Mouse (Mus musculus): ENCODE measurements around the gene Slc22a23. TPM values are rescaled to one million over a fixed set of nuclear protein-coding genes. Genes with fewer than 3 reads are reported as not detected.

The Slc22a23 gene
- total and polyA plus RNA-seq, 3 experiments = 11.1 to 14.2 (median 12.2) TPM

GRCm38 (mm10) chr13:34269376-34269991 lies 75.5 kb downstream of the Slc22a23 start:
- TF ChIP-seq POLR2A (IDR thresholded peaks at IDR 0.05; ENCODE audit: insufficient read depth, low read depth, low read length) (no peak), EP300 (IDR thresholded peaks at IDR 0.05; ENCODE audit: insufficient read depth, low read depth, low read length) (no peak), CTCF (IDR thresholded peaks at IDR 0.05) (no peak)
- H3K27ac ChIP-seq = no peak overlapping the region

GRCm38 (mm10) chr13:34266942-34267660 lies 77.9 kb downstream of the Slc22a23 start:
- DNase-seq = no peak
- H3K4me3 ChIP-seq = no peak overlapping the region
- intact Hi-C loops (cut with DNase I) = no loop called here

More at GRCm38 (mm10) chr13:34269376-34269991, 75.5 kb downstream of the Slc22a23 start:
- intact Hi-C loops (cut with DNase I) = no loop called here
- H3K4me1 ChIP-seq (ENCODE audit: control insufficient read depth, insufficient read depth, low read length) = no peaks in the 10 kb centered on the region
- H3K9ac ChIP-seq (ENCODE audit: low read depth, low read length) = no peak overlapping the region
- WGBS = 74% methylated on average over 2 of the region's 2 CpGs
- H3K36me3 ChIP-seq (ENCODE audit: control insufficient read depth, insufficient read depth, low read length) = no peaks in the 10 kb centered on the region
- DNase-seq = no peak
- no peak overlapping the region for H3K4me3 ChIP-seq
- no peaks in the 10 kb centered on the region for H3K79me2 ChIP-seq (replicated peaks; ENCODE audit: control insufficient read depth, insufficient read depth, low read length)
- no peaks in the 10 kb centered on the region for H3K27me3 ChIP-seq (ENCODE audit: control insufficient read depth, insufficient read depth, low read length)

GRCm38 (mm10) chr13:34266067-34266466 lies 78.9 kb downstream of the Slc22a23 start:
- intact Hi-C loops (cut with DNase I) = no loop called here
- no peak for TF ChIP-seq POLR2A (IDR thresholded peaks at IDR 0.05; ENCODE audit: insufficient read depth, low read depth, low read length)
- TF ChIP-seq CTCF (IDR thresholded peaks at IDR 0.05) = no peak
- TF ChIP-seq EP300 (IDR thresholded peaks at IDR 0.05; ENCODE audit: insufficient read depth, low read depth, low read length) = no peak
- DNase-seq = no peak
- WGBS = 95% methylated on average over 8 of the region's 8 CpGs
- Histone ChIP-seq H3K27me3 (ENCODE audit: control insufficient read depth, insufficient read depth, low read length) (no peaks in the 10 kb centered on the region), H3K4me3 (no peak overlapping the region), H3K4me1 (ENCODE audit: control insufficient read depth, insufficient read depth, low read length) (no peaks in the 10 kb centered on the region), H3K79me2 (replicated peaks; ENCODE audit: control insufficient read depth, insufficient read depth, low read length) (no peaks in the 10 kb centered on the region), H3K27ac (no peak overlapping the region), H3K36me3 (ENCODE audit: control insufficient read depth, insufficient read depth, low read length) (no peaks in the 10 kb centered on the region), H3K9ac (ENCODE audit: low read depth, low read length) (no peak overlapping the region)

More at GRCm38 (mm10) chr13:34266942-34267660, 77.9 kb downstream of the Slc22a23 start:
- H3K27ac ChIP-seq = no peak overlapping the region
- H3K4me1 ChIP-seq (ENCODE audit: control insufficient read depth, insufficient read depth, low read length) = no peaks in the 10 kb centered on the region
- H3K27me3 ChIP-seq (ENCODE audit: control insufficient read depth, insufficient read depth, low read length) = no peaks in the 10 kb centered on the region
- H3K79me2 ChIP-seq (replicated peaks; ENCODE audit: control insufficient read depth, insufficient read depth, low read length) = no peaks in the 10 kb centered on the region
- no peak overlapping the region for H3K9ac ChIP-seq (ENCODE audit: low read depth, low read length)
- no peaks in the 10 kb centered on the region for H3K36me3 ChIP-seq (ENCODE audit: control insufficient read depth, insufficient read depth, low read length)
- TF ChIP-seq CTCF (IDR thresholded peaks at IDR 0.05) (no peak), EP300 (IDR thresholded peaks at IDR 0.05; ENCODE audit: insufficient read depth, low read depth, low read length) (no peak), POLR2A (IDR thresholded peaks at IDR 0.05; ENCODE audit: insufficient read depth, low read depth, low read length) (no peak)
- WGBS = 87% methylated on average over 8 of the region's 8 CpGs

- intact Hi-C loops (cut with DNase I) = no loop called here
- Histone ChIP-seq H3K9ac (ENCODE audit: low read depth, low read length) (no peak overlapping the region), H3K27me3 (ENCODE audit: control insufficient read depth, insufficient read depth, low read length) (no peaks in the 10 kb centered on the region), H3K4me3 (no peak overlapping the region), H3K27ac (no peak overlapping the region), H3K4me1 (ENCODE audit: control insufficient read depth, insufficient read depth, low read length) (no peaks in the 10 kb centered on the region), H3K36me3 (ENCODE audit: control insufficient read depth, insufficient read depth, low read length) (no peaks in the 10 kb centered on the region), H3K79me2 (replicated peaks; ENCODE audit: control insufficient read depth, insufficient read depth, low read length) (no peaks in the 10 kb centered on the region)
- no peak for DNase-seq
- no peak for TF ChIP-seq POLR2A (IDR thresholded peaks at IDR 0.05; ENCODE audit: insufficient read depth, low read depth, low read length)
- TF ChIP-seq EP300 (IDR thresholded peaks at IDR 0.05; ENCODE audit: insufficient read depth, low read depth, low read length) = no peak
- no peak for TF ChIP-seq CTCF (IDR thresholded peaks at IDR 0.05)
- WGBS = 66% methylated on average over 5 of the region's 5 CpGs
These were observed 79.4 kb downstream of the Slc22a23 start for GRCm38 (mm10) chr13:34265576-34265975.

GRCm38 (mm10) chr13:34265022-34265565 lies 79.9 kb downstream of the Slc22a23 start:
- no peak for DNase-seq
- H3K4me3 ChIP-seq = no peak overlapping the region
- no peaks in the 10 kb centered on the region for H3K27me3 ChIP-seq (ENCODE audit: control insufficient read depth, insufficient read depth, low read length)
- no peak for TF ChIP-seq POLR2A (IDR thresholded peaks at IDR 0.05; ENCODE audit: insufficient read depth, low read depth, low read length)
- TF ChIP-seq CTCF (IDR thresholded peaks at IDR 0.05) = no peak
- no peak for TF ChIP-seq EP300 (IDR thresholded peaks at IDR 0.05; ENCODE audit: insufficient read depth, low read depth, low read length)
- intact Hi-C loops (cut with DNase I) = no loop called here
- H3K27ac ChIP-seq = no peak overlapping the region
- H3K9ac ChIP-seq (ENCODE audit: low read depth, low read length) = no peak overlapping the region
- H3K36me3 ChIP-seq (ENCODE audit: control insufficient read depth, insufficient read depth, low read length) = no peaks in the 10 kb centered on the region
- WGBS = 88% methylated on average over 3 of the region's 3 CpGs
- H3K4me1 ChIP-seq (ENCODE audit: control insufficient read depth, insufficient read depth, low read length) = no peaks in the 10 kb centered on the region
- H3K79me2 ChIP-seq (replicated peaks; ENCODE audit: control insufficient read depth, insufficient read depth, low read length) = no peaks in the 10 kb centered on the region

GRCm38 (mm10) chr13:34264508-34264907 lies 80.5 kb downstream of the Slc22a23 start:
- DNase-seq = no peak
- H3K27me3 ChIP-seq (ENCODE audit: control insufficient read depth, insufficient read depth, low read length) = no peaks in the 10 kb centered on the region
- H3K4me1 ChIP-seq (ENCODE audit: control insufficient read depth, insufficient read depth, low read length) = no peaks in the 10 kb centered on the region
- no peak overlapping the region for H3K4me3 ChIP-seq
- H3K36me3 ChIP-seq (ENCODE audit: control insufficient read depth, insufficient read depth, low read length) = no peaks in the 10 kb centered on the region
- TF ChIP-seq EP300 (IDR thresholded peaks at IDR 0.05; ENCODE audit: insufficient read depth, low read depth, low read length) (no peak), POLR2A (IDR thresholded peaks at IDR 0.05; ENCODE audit: insufficient read depth, low read depth, low read length) (no peak), CTCF (IDR thresholded peaks at IDR 0.05) (no peak)
- H3K9ac ChIP-seq (ENCODE audit: low read depth, low read length) = no peak overlapping the region
- 77% methylated on average over 2 of the region's 2 CpGs for WGBS
- H3K79me2 ChIP-seq (replicated peaks; ENCODE audit: control insufficient read depth, insufficient read depth, low read length) = no peaks in the 10 kb centered on the region
- no peak overlapping the region for H3K27ac ChIP-seq
- intact Hi-C loops (cut with DNase I) = no loop called here
